Mouse (Mus musculus) thymus, adult 18-20 months (tissue): Measurements from ENCODE around the gene Tenm4.

Experiments
- DNase-seq, 2 experiments: peaks; one replicate each; pipeline ENCODE4 v3.0.0; 2022; ENCODE audit warnings: mixed read lengths in 2 of 2

Gene Tenm4

DNA sequence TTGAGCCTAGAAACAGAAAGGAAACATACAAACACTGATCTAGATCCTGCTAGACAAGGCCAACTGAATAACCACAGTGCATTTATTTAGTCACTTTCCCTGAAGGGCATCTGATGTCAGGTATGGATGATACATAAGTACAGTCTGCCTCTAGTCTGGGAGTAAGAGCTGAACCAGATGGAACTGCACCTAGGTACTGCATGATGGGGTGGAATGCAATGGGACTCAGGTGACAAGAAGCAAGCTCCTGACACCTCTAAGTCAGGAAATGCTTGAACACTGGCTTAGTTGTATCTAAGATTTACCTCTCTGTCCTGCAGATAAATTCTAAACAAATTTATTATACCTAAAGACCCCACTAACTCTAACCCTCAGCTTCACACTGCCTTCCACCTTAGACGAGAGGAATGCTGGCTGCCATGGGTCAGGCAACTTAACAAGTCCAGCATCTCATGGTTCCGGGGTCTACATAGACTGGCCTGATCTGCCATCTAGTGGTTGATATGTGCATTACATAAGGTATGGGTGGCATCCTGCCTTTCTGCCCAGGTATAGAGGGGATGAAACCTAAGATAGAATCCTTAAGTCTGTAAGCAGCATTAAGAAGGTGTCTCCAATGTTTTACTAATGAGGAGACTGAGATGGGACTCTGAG is 744.5 kb downstream of the Tenm4 start:
- no peak for DNase-seq

DNA sequence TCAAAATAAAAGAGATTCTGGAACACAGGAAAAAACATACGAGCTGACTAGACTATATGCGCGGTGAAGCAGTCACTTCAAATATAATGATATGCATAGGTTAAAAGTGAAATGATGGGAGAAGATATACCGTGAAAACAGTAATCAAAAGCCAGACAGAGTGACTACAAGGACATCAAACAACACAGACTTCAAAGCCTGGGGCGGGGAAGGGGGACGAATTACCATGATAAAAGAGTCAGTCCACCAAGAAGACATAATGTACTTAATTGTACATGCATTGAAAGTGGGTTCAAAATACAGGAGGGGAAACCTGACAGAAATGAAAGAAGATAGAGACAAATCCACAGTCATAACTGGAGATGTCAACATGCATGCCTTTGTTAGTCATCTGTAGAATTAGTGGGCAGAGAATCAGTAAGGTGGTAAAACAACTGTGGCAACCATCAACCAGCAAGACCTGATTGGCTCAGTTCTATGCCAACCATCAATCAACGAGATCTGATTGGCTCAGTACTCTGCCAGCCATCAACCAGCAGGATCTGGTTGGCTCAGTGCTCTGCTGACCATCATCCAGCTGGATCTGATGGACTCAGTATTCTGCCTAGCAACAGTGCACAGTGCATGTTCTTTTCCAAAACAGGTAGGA is 749.5 kb downstream of the Tenm4 start:
- no peak for DNase-seq

DNA sequence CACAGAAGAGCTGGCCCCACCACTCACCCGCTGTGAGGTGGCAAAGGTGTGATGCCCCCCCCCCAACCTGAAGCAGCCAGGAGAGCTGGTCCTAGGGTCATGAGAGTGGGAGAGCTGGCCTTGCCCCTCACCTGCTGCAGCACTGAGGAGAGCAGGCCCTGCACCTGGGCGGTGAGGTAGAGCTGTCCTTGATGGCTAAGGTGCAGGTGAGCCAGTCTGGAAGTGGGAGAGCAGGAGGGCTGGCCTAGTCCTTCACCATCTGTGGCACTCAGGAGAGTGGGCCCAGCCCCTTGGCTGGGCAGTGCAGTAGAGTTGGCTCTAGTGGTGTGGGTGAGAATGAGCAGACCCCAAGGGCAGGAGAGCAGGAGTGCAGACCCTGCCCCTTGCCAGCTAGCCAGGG is 751.9 kb downstream of the Tenm4 start:
- no peak for DNase-seq

GRCm38 (mm10) chr7:96943715-96944377 is 772.8 kb downstream of the Tenm4 start:
- DNase-seq = no peak

DNA sequence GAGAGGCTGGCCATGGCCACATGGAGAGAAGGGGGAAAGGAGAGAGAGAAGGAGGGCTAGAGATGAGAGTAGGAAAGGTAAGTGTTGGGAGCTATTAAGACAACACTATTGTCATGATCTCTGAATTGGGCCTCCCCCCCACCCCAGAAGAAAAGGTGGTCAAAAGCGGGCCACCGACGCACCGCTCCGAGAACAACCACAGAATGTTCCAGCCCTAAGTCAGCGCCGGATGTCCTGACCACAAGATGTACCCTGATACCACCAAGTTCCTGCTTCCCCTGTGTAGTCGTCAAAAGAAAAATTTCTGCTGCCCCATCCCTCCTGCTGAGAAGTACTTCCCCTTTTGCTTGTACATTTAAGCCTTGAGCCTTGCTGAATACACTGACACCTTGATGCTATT is 775.5 kb downstream of the Tenm4 start:
- DNase-seq = peak in 1 of 2 experiments; percentile 25

- DNase-seq = peak; percentile 77 to 87
Measured at GRCm38 (mm10) chr7:96951281-96952051, 780.4 kb downstream of the Tenm4 start, which contains the start of gene Nars2. TSS of gene Nars2 (plus strand) at chr7:96951505.

DNA sequence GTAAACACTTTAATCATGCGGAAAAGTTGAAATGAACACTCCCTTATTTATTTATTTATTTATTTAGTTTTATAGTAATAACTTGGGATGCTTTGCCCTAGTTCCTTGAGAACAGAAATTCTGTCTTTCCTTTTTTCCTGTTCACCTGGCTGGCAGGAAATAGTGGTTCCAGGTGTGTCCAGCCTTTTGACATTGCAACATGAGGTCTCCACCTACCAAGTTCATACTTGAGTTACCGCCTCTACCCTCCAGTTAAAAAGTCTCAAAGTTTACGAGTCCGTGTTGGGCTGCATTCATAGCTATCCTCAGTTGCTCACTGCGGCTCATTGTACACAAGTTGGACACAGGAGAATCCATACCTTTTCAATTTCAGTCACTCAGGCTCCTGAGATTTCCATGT is 781.0 kb downstream of the Tenm4 start:
- no peak for DNase-seq

DNA sequence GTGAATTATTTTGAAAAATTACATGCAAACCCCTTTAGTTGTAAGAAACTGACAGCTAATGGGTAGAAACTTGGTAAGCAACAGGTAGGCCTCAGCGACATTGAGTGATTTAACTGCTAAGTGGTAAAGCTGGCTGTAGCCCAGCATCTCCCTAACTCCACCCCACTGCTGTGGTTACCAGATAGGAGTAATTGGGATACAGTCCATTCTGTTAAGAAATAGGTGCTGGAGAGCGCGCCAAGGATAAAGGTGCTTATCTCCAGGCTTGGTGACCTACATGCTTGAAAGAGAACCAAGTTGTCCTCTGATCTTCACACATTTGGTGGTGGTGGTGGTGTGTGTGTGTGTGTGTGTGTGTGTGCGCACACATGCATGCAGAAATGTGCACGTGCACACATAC is 788.1 kb downstream of the Tenm4 start:
- no peak for DNase-seq
